Mouse (Mus musculus) kidney, postnatal 0 days (tissue): ENCODE results near the gene Stx8. TPM values are rescaled to one million over a fixed set of nuclear protein-coding genes. Genes with fewer than 3 reads are reported as not detected.

ENCODE experiments used
- ATAC-seq: fragments of 200-750 bp; cut with Nextera tagmentation; replicated peaks from 2 replicates; pipeline ENCODE4 v1.8.0; 2017; ENCODE audit warnings: low read depth, moderate number of reproducible peaks, moderate TSS enrichment, moderate library complexity; ENCODE audit not compliant: low FRiP score
- DNase-seq: peaks from one replicate; pipeline ENCODE4 v3.0.0-alpha.2; 2016; ENCODE audit warnings: low spot score
- H3K27ac ChIP-seq: fragments of 300-500 bp; sonication (generic); 2 replicates; pipeline ENCODE4 v1.5.1; 2014; ENCODE audit warnings: mild to moderate bottlenecking
- H3K27me3 ChIP-seq: fragments of 300-500 bp; sonication (generic); 2 replicates; pipeline ENCODE4 v1.6.1; 2014; ENCODE audit warnings: low read length, mixed read lengths; ENCODE audit not compliant: insufficient read depth
- H3K36me3 ChIP-seq: fragments of 300-500 bp; sonication (generic); 2 replicates; pipeline ENCODE4 v1.6.1; 2014; ENCODE audit warnings: low read length, mixed read lengths; ENCODE audit not compliant: insufficient read depth
- H3K4me1 ChIP-seq: fragments of 300-500 bp; sonication (generic); replicated peaks from 2 replicates; pipeline ENCODE4 v1.6.1; 2014; ENCODE audit warnings: antibody characterized with exemption, low read length, mixed read lengths; ENCODE audit not compliant: insufficient read depth
- H3K4me2 ChIP-seq: fragments of 300-500 bp; sonication (generic); 2 replicates; pipeline ENCODE4 v1.6.1; 2014; ENCODE audit warnings: mild to moderate bottlenecking, low read length, moderate library complexity, mixed read lengths
- H3K4me3 ChIP-seq: fragments of 300-500 bp; sonication (generic); replicated peaks from 2 replicates; pipeline ENCODE4 v1.5.1; 2014; ENCODE audit warnings: low read depth, low read length
- H3K9ac ChIP-seq: fragments of 300-500 bp; sonication (generic); 2 replicates; pipeline ENCODE4 v1.6.1; 2014; ENCODE audit warnings: low read depth, low read length
- H3K9me3 ChIP-seq: fragments of 300-500 bp; sonication (generic); replicated peaks from 2 replicates; pipeline ENCODE4 v1.6.1; 2016; ENCODE audit warnings: low read length, inconsistent platforms, mixed read lengths
- CTCF ChIP-seq: IDR thresholded peaks from 2 replicates; pipeline ENCODE4 v1.5.1; 2016; ENCODE audit warnings: antibody characterized with exemption, low read depth, mild to moderate bottlenecking, moderate library complexity
- WGBS: fragments of 180-500 bp; shearing (Covaris S2); extraction: QIAGEN DNeasy Blood & Tissue Kit; methylation state at CpG from one replicate; pipeline ENCODE4 v1.1.7; 2014; 5-methylcytosine and 5-hydroxymethylcytosine counted together
- polyA plus RNA-seq: library from polyadenylated mRNA; unstranded; fragments of >200 nt; fragmentation: Nextera tagmentation; extraction: Ambion mirVana; gene quantifications from 2 replicates; pipeline ENCODE4 v1.2.1, GENCODE M21; 2015

Gene Stx8
- polyA plus RNA-seq, 1 experiment from 2014 or later: 84.5 TPM

DNA sequence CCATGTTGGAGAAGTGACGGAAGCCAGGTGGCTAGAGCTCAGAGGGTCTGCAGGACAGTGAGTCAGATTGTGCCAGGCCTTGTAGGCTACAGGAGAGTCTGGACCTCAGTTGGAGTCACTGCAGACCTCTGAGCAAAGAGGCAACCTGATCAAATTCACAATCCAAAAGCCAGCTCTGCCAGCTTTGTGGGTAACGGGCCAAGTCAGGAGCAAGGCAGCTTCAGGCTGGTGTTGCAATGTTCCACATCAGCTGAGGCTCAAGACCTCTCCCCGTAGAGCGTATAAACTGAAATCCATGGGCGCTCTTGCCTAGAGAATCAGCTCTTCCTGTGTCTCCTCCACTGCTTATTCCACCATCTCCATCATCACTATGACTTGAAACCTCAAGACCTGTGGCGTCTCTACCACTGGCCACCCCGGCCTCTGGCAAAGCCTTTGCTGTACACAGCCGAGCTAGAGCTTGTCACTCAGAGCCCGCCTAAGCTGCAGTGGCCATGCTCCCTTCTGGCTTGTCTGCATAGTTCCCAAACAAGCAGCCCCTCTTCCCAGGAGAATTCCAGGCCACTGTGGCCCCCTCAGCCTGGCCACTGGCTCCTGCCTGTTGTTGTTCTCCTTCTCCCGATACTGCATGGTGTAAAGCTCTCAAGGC, 235.9 kb downstream of the Stx8 start:
- no peak for TF ChIP-seq CTCF
- Histone ChIP-seq H3K4me2 (no peak overlapping the region), H3K36me3 (no peaks in the 10 kb centered on the region), H3K9me3 (no peaks in the 10 kb centered on the region), H3K27ac (no peak overlapping the region), H3K4me1 (peaks cover 12% of the 10 kb centered on the region; the same call in 1 of the 2 replicates), H3K9ac (no peak overlapping the region), H3K4me3 (no peak overlapping the region), H3K27me3 (no peaks in the 10 kb centered on the region)
- DNase-seq: no peak
- 74% methylated on average over 10 of the region's 10 CpGs for WGBS
- no peak for ATAC-seq

DNA sequence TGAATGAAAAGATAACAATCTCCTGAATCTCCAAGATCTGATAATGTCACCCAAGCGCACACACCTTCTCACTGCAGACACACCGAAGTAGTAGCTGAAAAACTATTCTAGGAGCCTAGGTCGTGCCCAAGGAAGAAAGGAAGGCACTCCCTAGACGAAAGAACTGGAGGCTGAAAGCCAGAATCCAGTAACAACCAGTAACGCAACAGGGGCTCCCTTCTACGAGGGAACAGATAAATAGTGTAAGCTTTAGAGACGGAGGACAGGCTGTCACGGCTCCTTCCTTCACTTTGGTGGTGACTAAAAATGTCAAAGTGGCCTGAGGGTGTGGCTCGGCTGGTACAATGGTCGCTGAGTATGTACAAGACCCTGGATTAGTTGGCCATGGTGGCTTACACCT, 236.6 kb downstream of the Stx8 start:
- TF ChIP-seq CTCF: no peak
- Histone ChIP-seq H3K4me3 (no peak overlapping the region), H3K4me1 (peaks cover 12% of the 10 kb centered on the region; the same call in 1 of the 2 replicates), H3K27ac (no peak overlapping the region), H3K36me3 (no peaks in the 10 kb centered on the region), H3K27me3 (no peaks in the 10 kb centered on the region), H3K9ac (no peak overlapping the region), H3K4me2 (no peak overlapping the region), H3K9me3 (no peaks in the 10 kb centered on the region)
- no peak for DNase-seq
- ATAC-seq: no peak
- WGBS: 63% methylated on average over 10 of the region's 10 CpGs

- 54% methylated on average over 10 of the region's 10 CpGs for WGBS
- peaks cover 12% of the 10 kb centered on the region; the same call in 1 of the 2 replicates for H3K4me1 ChIP-seq
- no peak overlapping the region for H3K4me2 ChIP-seq
- H3K27me3 ChIP-seq: no peaks in the 10 kb centered on the region
- H3K9ac ChIP-seq: no peak overlapping the region
- no peak overlapping the region for H3K4me3 ChIP-seq
- H3K27ac ChIP-seq: no peak overlapping the region
- no peaks in the 10 kb centered on the region for H3K36me3 ChIP-seq
- DNase-seq (no peak), ATAC-seq (no peak)
- TF ChIP-seq CTCF: no peak
- no peaks in the 10 kb centered on the region for H3K9me3 ChIP-seq
Observed at GRCm38 (mm10) chr11:68203658-68204315, 237.8 kb downstream of the Stx8 start.

DNA sequence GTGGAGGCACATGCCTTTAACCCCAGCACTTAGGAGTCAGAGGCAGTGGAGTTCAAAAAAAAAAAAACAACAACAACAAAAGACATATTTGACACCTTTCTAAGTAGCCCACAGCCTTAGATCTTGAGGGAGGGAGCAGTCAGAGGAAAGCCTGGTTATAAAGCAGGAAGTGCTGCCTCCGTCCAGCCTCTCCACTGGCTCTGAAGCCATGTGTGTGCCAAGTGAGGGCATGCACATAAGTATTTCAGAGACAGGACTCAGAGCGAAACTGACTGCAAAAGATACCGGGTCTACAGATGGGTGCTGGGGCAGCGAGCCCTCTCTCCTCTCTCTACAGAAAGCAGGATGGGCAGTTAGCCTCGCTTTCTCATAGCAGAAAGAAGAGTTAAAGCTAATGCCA, 238.4 kb downstream of the Stx8 start:
- H3K4me2 ChIP-seq: no peak overlapping the region
- H3K36me3 ChIP-seq: no peaks in the 10 kb centered on the region
- H3K9me3 ChIP-seq: no peaks in the 10 kb centered on the region
- ATAC-seq (no peak), DNase-seq (no peak)
- H3K9ac ChIP-seq: no peak overlapping the region
- 77% methylated on average over 5 of the region's 5 CpGs for WGBS
- H3K27ac ChIP-seq: no peak overlapping the region
- H3K4me1 ChIP-seq: peaks cover 8% of the 10 kb centered on the region; the same call in 1 of the 2 replicates
- H3K4me3 ChIP-seq: no peak overlapping the region
- no peak for TF ChIP-seq CTCF
- no peaks in the 10 kb centered on the region for H3K27me3 ChIP-seq

- no peak overlapping the region for H3K4me3 ChIP-seq
- no peak overlapping the region for H3K9ac ChIP-seq
- H3K9me3 ChIP-seq: no peaks in the 10 kb centered on the region
- H3K4me1 ChIP-seq: 0 out of 2 replicates have a peak, but pooled peaks cover 1% of the 10 kb centered on the region
- H3K27ac ChIP-seq: no peak overlapping the region
- no peaks in the 10 kb centered on the region for H3K36me3 ChIP-seq
- TF ChIP-seq CTCF: no peak
- WGBS: 79% methylated on average over 10 of the region's 10 CpGs
- no peak overlapping the region for H3K4me2 ChIP-seq
- no peak for DNase-seq
- no peaks in the 10 kb centered on the region for H3K27me3 ChIP-seq
- ATAC-seq: no peak
Observed at GRCm38 (mm10) chr11:68205572-68206229, 239.7 kb downstream of the Stx8 start.

- Histone ChIP-seq H3K4me3 (no peak overlapping the region), H3K27me3 (no peaks in the 10 kb centered on the region), H3K4me1 (no peaks in the 10 kb centered on the region), H3K27ac (no peak overlapping the region), H3K9me3 (no peaks in the 10 kb centered on the region), H3K4me2 (no peak overlapping the region), H3K36me3 (no peaks in the 10 kb centered on the region), H3K9ac (no peak overlapping the region)
- WGBS: 81% methylated on average over 2 of the region's 2 CpGs
- ATAC-seq (no peak), DNase-seq (no peak)
- TF ChIP-seq CTCF: no peak
Observed at GRCm38 (mm10) chr11:68208023-68208422, 242.0 kb downstream of the Stx8 start.
